Mouse (Mus musculus): ENCODE measurements at regions not wholly inside any gene's neighbourhood (a gene's known extent, or its start where the extent isn't known, plus 50 kb on each side); places are given as distances from the start of the nearest gene placed in this dataset.

GRCm38 (mm10) chr10:67599390-67599789 is 50.6 kb upstream of the Ado start:
- no peak for TF ChIP-seq CTCF (IDR thresholded peaks at IDR 0.05; ENCODE audit: borderline replicate concordance, insufficient read depth, low read length)
- no peak for TF ChIP-seq POLR2A (IDR thresholded peaks at IDR 0.05; ENCODE audit: low read depth, low read length)
- no peak overlapping the region for H3K4me3 ChIP-seq (ENCODE audit: insufficient read depth, low read length)
- no peaks in the 10 kb centered on the region for H3K4me1 ChIP-seq (ENCODE audit: control insufficient read depth, insufficient read depth, low read length)
- H3K27ac ChIP-seq (ENCODE audit: insufficient read depth, low read length): no peak overlapping the region

GRCm38 (mm10) chr10:67598590-67599047 is 49.9 kb upstream of the Ado start:
- no peaks in the 10 kb centered on the region for H3K4me1 ChIP-seq (ENCODE audit: control insufficient read depth, insufficient read depth, low read length)
- no peak overlapping the region for H3K4me3 ChIP-seq (ENCODE audit: insufficient read depth, low read length)
- H3K27ac ChIP-seq (ENCODE audit: insufficient read depth, low read length): no peak overlapping the region
- TF ChIP-seq CTCF (IDR thresholded peaks at IDR 0.05; ENCODE audit: borderline replicate concordance, insufficient read depth, low read length) (no peak), POLR2A (IDR thresholded peaks at IDR 0.05; ENCODE audit: low read depth, low read length) (no peak)

Data from embryonic fibroblast, embryonic 13.5 days (primary cell).